Mouse (Mus musculus) kidney, embryonic 16.5 days (tissue): ENCODE data around the gene Cubn. TPM values are rescaled to one million over a fixed set of nuclear protein-coding genes. Genes with fewer than 3 reads are reported as not detected.

Experiments
- ATAC-seq: fragments of 200-750 bp; cut with Nextera tagmentation; 2 replicates; pipeline ENCODE4 v1.8.0; 2017; ENCODE audit warnings: moderate TSS enrichment; ENCODE audit not compliant: low FRiP score, low TSS enrichment
- H3K27ac ChIP-seq: fragments of 300-500 bp; sonication (generic); 2 replicates; pipeline ENCODE4 v1.5.1; 2014; ENCODE audit warnings: low read length
- H3K27me3 ChIP-seq: fragments of 300-500 bp; sonication (generic); 2 replicates; pipeline ENCODE4 v1.6.1; 2014; ENCODE audit warnings: low read length, control low read depth, mixed read lengths; ENCODE audit not compliant: insufficient read depth
- H3K36me3 ChIP-seq: fragments of 300-500 bp; sonication (generic); 2 replicates; pipeline ENCODE4 v1.6.1; 2014; ENCODE audit warnings: low read length, control low read depth, mixed read lengths; ENCODE audit not compliant: insufficient read depth
- H3K4me1 ChIP-seq: fragments of 300-500 bp; sonication (generic); 2 replicates; pipeline ENCODE4 v1.6.1; 2014; ENCODE audit warnings: low read length, control low read depth, mixed read lengths; ENCODE audit not compliant: insufficient read depth
- H3K4me2 ChIP-seq: fragments of 300-500 bp; sonication (generic); replicated peaks from 2 replicates; pipeline ENCODE4 v1.6.1; 2014; ENCODE audit warnings: low read depth, low read length
- H3K4me3 ChIP-seq: fragments of 300-500 bp; sonication (generic); 2 replicates; pipeline ENCODE4 v1.5.1; 2014; ENCODE audit warnings: mild to moderate bottlenecking, low read length
- H3K9ac ChIP-seq: fragments of 300-500 bp; sonication (generic); replicated peaks from 2 replicates; pipeline ENCODE4 v1.6.1; 2014; ENCODE audit warnings: low read length
- H3K9me3 ChIP-seq: fragments of 300-500 bp; sonication (generic); 2 replicates; pipeline ENCODE4 v1.6.1; 2016; ENCODE audit warnings: low read length, control low read depth
- WGBS: fragments of 180-500 bp; shearing (Covaris S2); extraction: QIAGEN DNeasy Blood & Tissue Kit; methylation state at CpG from one replicate; pipeline ENCODE4 v1.1.7; 2014; 5-methylcytosine and 5-hydroxymethylcytosine counted together
- polyA plus RNA-seq: library from polyadenylated mRNA; unstranded; fragments of >200 nt; fragmentation: Nextera tagmentation; extraction: Ambion mirVana; gene quantifications from 2 replicates; pipeline ENCODE4 v1.2.1, GENCODE M21; 2015

Cubn gene
- polyA plus RNA-seq, 1 experiment from 2014 or later = 7.9 TPM

DNA sequence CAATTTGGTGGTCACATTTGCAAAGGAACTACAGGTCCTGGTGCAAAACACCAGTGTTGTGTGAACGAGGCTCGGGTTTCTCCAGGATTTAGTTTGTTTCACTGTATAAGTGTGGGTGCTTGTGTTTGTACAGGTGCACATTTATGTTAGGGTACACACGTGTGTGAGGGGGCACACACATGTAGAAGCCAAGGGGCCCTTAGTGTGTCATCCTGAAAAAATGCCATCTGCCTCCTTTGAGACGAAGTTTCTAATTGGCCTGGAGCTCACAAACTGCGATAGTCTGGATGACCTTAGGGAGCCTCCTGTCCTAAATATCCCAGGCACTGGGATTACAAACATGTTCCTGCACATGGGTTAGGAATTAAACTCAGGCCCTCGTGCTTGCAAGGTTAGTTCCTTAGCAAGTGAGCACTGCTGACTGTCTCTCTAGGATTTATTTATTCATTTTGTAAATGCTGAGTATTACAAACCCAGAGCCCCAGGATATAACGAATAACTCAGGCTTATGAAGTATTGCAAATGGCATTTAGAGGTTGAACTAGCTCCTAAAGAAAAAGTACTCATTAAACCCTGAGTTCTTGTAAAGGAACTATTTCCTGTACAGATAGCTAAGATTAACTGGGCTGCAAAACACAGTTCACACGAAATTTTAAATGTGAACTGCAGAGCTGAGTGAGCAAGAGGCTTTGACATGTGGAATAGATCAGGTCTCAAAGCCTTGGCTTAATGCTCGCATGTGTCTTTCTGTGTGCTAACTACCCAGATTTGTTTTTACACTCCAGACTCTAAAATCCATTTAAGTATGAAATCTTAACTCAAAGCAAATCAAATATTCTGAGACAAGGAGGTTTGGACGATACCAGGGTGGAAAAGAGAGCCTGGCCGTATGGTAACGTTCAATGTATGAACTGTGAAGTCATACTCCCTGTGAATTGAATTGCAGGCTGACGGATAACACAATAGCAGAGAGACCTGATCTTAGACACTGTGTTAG lies 39.8 kb downstream of the Cubn start:
- 56% methylated on average over 13 of the region's 13 CpGs for WGBS
- Histone ChIP-seq H3K9me3 (no peaks in the 10 kb centered on the region), H3K27me3 (no peaks in the 10 kb centered on the region), H3K27ac (no peak overlapping the region), H3K4me1 (no peaks in the 10 kb centered on the region), H3K36me3 (no peaks in the 10 kb centered on the region), H3K4me3 (no peak overlapping the region), H3K9ac (no peak overlapping the region), H3K4me2 (no peak overlapping the region)
- ATAC-seq = no peak

DNA sequence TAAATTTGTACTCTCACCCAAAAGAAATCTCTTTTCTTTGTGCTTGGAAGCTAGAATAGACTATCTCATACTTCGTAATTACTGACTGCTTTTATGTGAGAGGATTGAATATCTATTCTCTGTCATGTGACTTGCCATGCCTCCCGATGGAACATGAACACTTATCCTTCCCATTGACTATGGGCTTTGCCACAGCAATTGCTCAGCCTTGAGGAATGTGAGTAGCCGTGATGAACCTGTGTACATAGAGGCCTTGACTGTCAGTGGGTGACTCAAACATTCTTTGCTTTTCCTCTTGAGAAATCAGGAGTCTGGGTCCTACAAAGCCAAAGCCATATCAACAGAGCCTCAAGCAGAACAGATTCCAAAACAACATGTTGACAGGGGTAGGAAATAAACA lies 40.7 kb downstream of the Cubn start:
- Histone ChIP-seq H3K4me2 (no peak overlapping the region), H3K9me3 (no peaks in the 10 kb centered on the region), H3K27me3 (no peaks in the 10 kb centered on the region), H3K27ac (no peak overlapping the region), H3K4me1 (no peaks in the 10 kb centered on the region), H3K9ac (no peak overlapping the region), H3K36me3 (no peaks in the 10 kb centered on the region), H3K4me3 (no peak overlapping the region)
- WGBS = 77% methylated on average over 3 of the region's 3 CpGs
- no peak for ATAC-seq

DNA sequence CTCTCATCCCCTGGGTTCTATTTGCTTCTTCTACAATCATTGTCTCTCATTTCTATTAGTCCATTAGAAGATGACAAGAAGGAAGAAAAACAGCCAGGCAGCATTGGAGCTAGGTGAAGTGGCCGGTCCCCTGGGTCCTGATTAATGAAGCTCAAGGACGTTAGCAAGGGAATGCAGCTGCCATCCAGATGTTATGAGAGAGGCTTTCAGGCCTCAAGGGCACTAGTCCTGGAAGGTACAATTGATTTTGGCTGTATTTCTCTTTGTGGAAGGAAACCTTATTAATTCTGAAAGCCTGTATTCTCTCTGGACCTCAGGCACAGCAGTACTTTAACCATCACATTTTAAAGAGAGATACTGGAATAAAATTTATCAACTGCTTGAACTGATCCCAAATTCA lies 41.1 kb downstream of the Cubn start:
- H3K27me3 ChIP-seq = no peaks in the 10 kb centered on the region
- 57% methylated on average over 2 of the region's 2 CpGs for WGBS
- H3K4me2 ChIP-seq = no peak overlapping the region
- H3K9me3 ChIP-seq = no peaks in the 10 kb centered on the region
- ATAC-seq = no peak
- no peaks in the 10 kb centered on the region for H3K36me3 ChIP-seq
- H3K9ac ChIP-seq = no peak overlapping the region
- H3K4me3 ChIP-seq = no peak overlapping the region
- H3K4me1 ChIP-seq = no peaks in the 10 kb centered on the region
- H3K27ac ChIP-seq = no peak overlapping the region

DNA sequence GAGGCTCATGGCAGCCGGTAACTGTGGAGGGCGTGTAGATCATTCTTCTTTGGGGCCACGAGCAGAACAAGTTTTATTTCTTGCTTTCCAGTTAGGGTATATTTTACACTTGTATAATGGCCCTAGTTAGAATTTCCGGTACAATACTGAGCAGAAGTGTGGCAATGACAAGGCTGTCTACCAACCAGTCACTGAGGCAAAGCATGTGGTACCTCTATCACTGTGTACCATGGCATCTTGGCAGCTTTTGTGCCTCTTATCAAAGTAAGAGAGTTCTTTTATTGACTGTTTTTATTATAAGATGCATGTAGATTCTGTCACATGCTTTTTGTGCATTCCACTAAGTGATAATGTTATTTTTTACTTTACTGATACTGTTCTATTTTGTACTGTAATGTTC lies 46.5 kb downstream of the Cubn start:
- no peaks in the 10 kb centered on the region for H3K9me3 ChIP-seq
- no peaks in the 10 kb centered on the region for H3K27me3 ChIP-seq
- no peak overlapping the region for H3K4me3 ChIP-seq
- ATAC-seq = no peak
- no peak overlapping the region for H3K4me2 ChIP-seq
- H3K4me1 ChIP-seq = no peaks in the 10 kb centered on the region
- no peak overlapping the region for H3K27ac ChIP-seq
- H3K36me3 ChIP-seq = no peaks in the 10 kb centered on the region
- no peak overlapping the region for H3K9ac ChIP-seq
- 85% methylated on average over 4 of the region's 4 CpGs for WGBS

DNA sequence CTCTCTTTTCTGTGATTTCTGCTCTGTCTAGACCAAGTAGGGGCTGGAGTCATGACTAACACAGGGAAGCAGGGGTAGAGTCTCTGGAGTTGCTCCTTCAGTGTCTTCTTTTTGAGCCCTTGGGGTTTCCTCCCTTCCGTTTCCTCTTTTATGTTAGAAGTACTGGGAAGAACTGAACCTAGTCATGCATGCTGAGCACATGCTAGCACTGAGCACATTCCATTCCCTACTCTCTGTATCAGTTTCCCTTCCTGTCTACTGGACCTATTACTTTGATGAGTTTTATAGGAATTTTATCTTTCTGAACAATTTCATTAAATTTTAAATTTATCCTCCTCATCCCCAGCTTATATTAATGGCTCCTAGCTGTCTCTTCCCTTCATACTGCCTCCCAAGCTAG lies 52.6 kb downstream of the Cubn start:
- 35% methylated on average over 1 of the region's 1 CpGs for WGBS

DNA sequence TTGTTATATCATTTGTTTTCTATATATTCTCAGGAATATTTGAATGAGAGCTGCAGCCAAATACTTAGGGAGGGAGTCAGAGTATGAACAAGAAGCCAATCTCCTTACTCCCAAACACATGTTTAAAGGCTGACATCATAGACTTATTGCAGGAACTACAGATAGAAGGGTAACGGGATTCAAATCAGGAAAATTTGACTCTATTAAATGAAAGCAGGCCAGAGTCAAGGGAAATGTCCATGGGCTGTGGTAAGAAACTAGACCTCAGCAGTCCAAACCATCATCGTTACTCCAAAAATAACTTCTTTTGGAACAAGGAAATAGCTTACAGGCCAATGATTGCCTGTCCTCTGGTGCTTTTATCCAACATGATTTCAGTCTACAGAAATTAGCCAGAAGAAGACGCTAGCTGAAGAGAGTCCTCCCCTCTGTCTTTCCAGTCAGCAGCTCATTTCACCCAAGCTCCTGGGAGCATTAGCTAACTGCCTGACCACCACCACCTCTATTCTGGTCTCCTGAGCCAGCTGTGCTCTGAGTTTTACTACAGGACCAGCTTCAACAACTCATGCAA lies 53.3 kb downstream of the Cubn start:
- WGBS = 86% methylated on average over 3 of the region's 3 CpGs

More for the DNA sequence above, 52.6 kb downstream of the Cubn start:
- Histone ChIP-seq H3K4me1 (no peaks in the 10 kb centered on the region), H3K27me3 (no peaks in the 10 kb centered on the region), H3K27ac (no peak overlapping the region), H3K9ac (no peak overlapping the region), H3K4me2 (no peak overlapping the region), H3K4me3 (no peak overlapping the region), H3K36me3 (no peaks in the 10 kb centered on the region), H3K9me3 (no peaks in the 10 kb centered on the region)
- 0 out of 2 replicates have a peak, but pooled peaks have one; percentile 61 for ATAC-seq

DNA sequence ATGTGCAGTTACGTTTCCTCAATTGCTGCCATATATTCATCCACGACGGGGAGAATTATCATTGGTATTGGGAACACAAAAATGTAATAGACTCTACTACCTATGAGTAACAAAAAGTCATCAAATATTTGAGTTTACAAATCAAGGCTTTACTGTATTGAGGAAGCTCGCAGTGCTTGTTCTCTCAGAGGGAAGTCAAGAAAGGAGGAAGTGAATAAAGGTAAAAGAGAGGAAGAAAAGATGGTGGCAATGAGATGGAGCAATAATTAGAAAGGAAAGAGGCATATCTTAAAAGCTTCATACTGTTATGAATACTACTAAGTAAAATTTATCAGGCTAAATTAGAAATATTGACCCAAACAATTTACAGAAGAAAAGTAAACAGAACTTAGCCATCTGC lies 59.6 kb downstream of the Cubn start:
- Histone ChIP-seq H3K4me3 (no peak overlapping the region), H3K27ac (no peak overlapping the region), H3K9ac (no peak overlapping the region), H3K4me1 (no peaks in the 10 kb centered on the region), H3K27me3 (no peaks in the 10 kb centered on the region), H3K4me2 (no peak overlapping the region), H3K9me3 (no peaks in the 10 kb centered on the region), H3K36me3 (no peaks in the 10 kb centered on the region)
- ATAC-seq = no peak
- 89% methylated on average over 4 of the region's 4 CpGs for WGBS

More for the DNA sequence above, 53.3 kb downstream of the Cubn start:
- Histone ChIP-seq H3K9me3 (no peaks in the 10 kb centered on the region), H3K9ac (no peak overlapping the region), H3K4me1 (no peaks in the 10 kb centered on the region), H3K27ac (no peak overlapping the region), H3K4me3 (no peak overlapping the region), H3K27me3 (no peaks in the 10 kb centered on the region), H3K4me2 (no peak overlapping the region), H3K36me3 (no peaks in the 10 kb centered on the region)
- ATAC-seq = no peak

DNA sequence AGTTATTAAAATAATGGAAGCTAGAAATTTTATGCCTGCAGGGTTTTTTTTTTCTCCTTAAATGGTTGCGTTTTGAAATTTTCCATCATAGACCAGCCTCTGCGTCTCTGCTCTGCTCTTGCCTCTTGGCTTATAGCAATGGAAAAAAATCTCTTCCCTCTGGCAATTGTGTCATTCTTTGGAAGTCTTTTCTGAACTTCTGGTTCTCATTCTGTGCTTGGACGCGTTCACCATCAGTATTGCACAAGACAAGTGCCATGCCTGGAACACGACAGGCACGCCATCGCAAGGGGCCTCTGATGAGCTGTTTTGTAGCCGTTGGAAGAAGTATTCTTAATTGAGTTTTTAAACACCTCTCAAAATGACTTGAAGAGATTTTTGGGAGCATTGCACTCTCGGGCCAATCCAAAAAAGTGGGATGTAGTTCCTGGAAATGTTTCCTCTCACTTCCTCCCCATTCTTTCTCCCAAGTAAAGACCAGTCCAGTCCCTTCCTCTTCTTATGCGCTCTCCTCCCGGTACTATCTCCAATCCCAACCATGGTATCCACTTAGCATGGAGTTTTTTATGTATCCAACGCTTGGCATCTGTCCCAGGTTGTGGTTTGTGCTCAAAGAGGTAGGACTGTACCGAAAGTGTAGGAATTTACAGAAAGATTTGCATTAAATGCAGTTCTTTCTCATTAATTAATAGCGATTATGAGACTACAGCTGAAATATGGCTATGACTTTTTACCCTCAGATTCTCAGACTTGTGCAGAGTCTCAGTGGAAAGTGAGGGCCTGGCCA lies 69.4 kb downstream of the Cubn start:
- H3K4me3 ChIP-seq = no peak overlapping the region
- no peak overlapping the region for H3K27ac ChIP-seq
- no peaks in the 10 kb centered on the region for H3K4me1 ChIP-seq
- ATAC-seq = no peak
- no peaks in the 10 kb centered on the region for H3K36me3 ChIP-seq
- no peak overlapping the region for H3K9ac ChIP-seq
- no peaks in the 10 kb centered on the region for H3K9me3 ChIP-seq
- H3K4me2 ChIP-seq = no peak overlapping the region
- H3K27me3 ChIP-seq = no peaks in the 10 kb centered on the region
- 89% methylated on average over 14 of the region's 14 CpGs for WGBS

DNA sequence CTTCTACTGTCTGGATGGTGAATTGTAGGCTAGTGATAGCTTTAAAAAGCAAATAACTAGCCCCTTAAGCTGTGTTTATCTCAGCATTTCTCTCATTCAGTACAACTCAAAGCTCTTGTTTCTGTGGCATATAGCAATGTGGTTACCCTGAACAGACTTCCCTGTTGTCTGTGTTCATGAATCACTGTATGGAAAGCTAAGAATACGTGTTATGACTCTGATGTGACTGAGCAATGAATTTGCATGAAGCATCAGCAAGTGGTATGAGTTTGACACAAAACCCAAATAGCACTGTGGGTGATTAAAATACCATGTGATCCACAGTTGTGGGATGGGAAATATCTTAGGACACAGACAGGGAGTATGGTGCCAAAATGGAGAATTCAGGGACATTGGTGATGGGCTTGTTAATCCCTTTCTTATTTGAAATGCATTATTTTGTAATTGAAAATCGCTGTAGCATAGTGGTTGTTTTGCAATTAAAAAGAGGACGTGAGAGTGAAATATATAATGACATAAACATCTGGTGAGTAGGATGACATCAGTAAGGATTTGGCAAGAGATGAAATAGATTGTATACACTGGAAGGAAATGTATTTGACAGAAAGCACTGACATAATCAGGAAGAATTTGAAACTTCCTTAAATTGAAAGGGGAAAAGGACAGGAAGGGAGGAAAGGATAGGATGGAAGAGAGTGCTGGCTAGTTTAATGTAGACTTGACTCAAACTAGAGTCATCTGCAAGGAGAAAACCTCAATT lies 74.7 kb downstream of the Cubn start:
- 70% methylated on average over 3 of the region's 3 CpGs for WGBS
- ATAC-seq = no peak
- Histone ChIP-seq H3K36me3 (no peaks in the 10 kb centered on the region), H3K27me3 (no peaks in the 10 kb centered on the region), H3K4me3 (no peak overlapping the region), H3K4me1 (peaks cover 12% of the 10 kb centered on the region; the same call in 1 of the 2 replicates), H3K9ac (no peak overlapping the region), H3K27ac (no peak overlapping the region), H3K4me2 (no peak overlapping the region), H3K9me3 (no peaks in the 10 kb centered on the region)
